Mouse (Mus musculus) Patski (cell line): ENCODE results near the gene Sctr. TPM values are rescaled to one million over a fixed set of nuclear protein-coding genes. Genes with fewer than 3 reads are reported as not detected.

Experiments
- ATAC-seq: fragments of 100-300 bp; one replicate; pipeline ENCODE4 v1.8.0; 2021
- CTCF ChIA-PET: fragments of 350-600 bp; sonication (Branson Sonifier 250); formaldehyde crosslinking; loops from one replicate; lab custom pipeline; 2022; ENCODE audit warnings: inconsistent platforms; lab: Charles Lee
- POLR2A ChIA-PET: fragments of 350-600 bp; sonication (Branson Sonifier 250); formaldehyde crosslinking; loops from one replicate; lab custom pipeline; 2022; ENCODE audit warnings: antibody characterized with exemption, inconsistent platforms; lab: Charles Lee
- DNase-seq: peaks from one replicate; pipeline ENCODE4 v3.0.0-alpha.2; 2011; ENCODE audit warnings: low read depth, low spot score
- H3K27me3 ChIP-seq: fragments of 371-371 bp; one replicate; pipeline ENCODE4 v1.5.1; 2021
- CTCF ChIP-seq: fragments of 100-300 bp; IDR thresholded peaks from one replicate; pipeline ENCODE4 v1.5.1; 2021
- in situ Hi-C: fragments of 300-500 bp; cut with MboI; formaldehyde crosslinking; loops from 3 replicates; pipeline ENCODE4 v1.11.1; 2018; ENCODE audit warnings: low pct_unique_long_range_greater_than_20kb, mixed read lengths
- polyA plus RNA-seq: library from polyadenylated mRNA; unstranded; gene quantifications from one replicate; pipeline ENCODE4 v1.2.3, GENCODE M21; 2021

Gene Sctr
- polyA plus RNA-seq, 1 experiment from 2014 or later = 0.04 TPM

GRCm38 (mm10) chr1:119997644-119998043 is 9.1 kb upstream of the Sctr start:
- peak; percentile 54 for TF ChIP-seq CTCF
- DNase-seq = no peak
- in situ Hi-C loops = no loop called here

GRCm38 (mm10) chr1:120007851-120008588 is 1.3 kb downstream of the Sctr start:
- TF ChIP-seq CTCF = no peak
- CTCF ChIA-PET = interaction anchor here (1.6 kb wide), 1 partner anchor 10 kb away, joined by 4 read pairs; the partner anchor contains the start of gene Cfap221
- POLR2A ChIA-PET = interaction anchor here (0.6 kb wide), 1 partner anchor 461 kb away, joined by 3 read pairs; no protein-coding TSS in a partner anchor
- peaks cover 8% of the 10 kb centered on the region for H3K27me3 ChIP-seq
- no peak for ATAC-seq
- in situ Hi-C loops = no loop called here
- DNase-seq = no peak

More at GRCm38 (mm10) chr1:119997644-119998043, 9.1 kb upstream of the Sctr start:
- ATAC-seq = peak; percentile 15
- ChIA-PET CTCF (interaction anchor here (1.8 to 2.2 kb wide), 2 partner anchors 10 to 16 kb away, joined by 4 to 8 read pairs; no protein-coding TSS in a partner anchor), POLR2A (no interaction called here)
- peaks cover 6% of the 10 kb centered on the region for H3K27me3 ChIP-seq

GRCm38 (mm10) chr1:120012638-120013037 is 5.9 kb downstream of the Sctr start:
- POLR2A ChIA-PET = interaction anchor here (0.5 to 1.7 kb wide), 2 partner anchors 11 to 202 kb away, joined by 3 to 5 read pairs; no protein-coding TSS in a partner anchor
- no peak for DNase-seq
- CTCF ChIA-PET = interaction anchor here (0.8 to 2.7 kb wide), 15 partner anchors 9 to 554 kb away, joined by 3 to 14 read pairs (median 5); partner anchors contain the start of gene Cfap221
- in situ Hi-C loops = loop anchor here (5.0 to 10.0 kb wide), 3 partner anchors 95 to 458 kb away; no protein-coding TSS in a partner anchor
- no peaks in the 10 kb centered on the region for H3K27me3 ChIP-seq
- no peak for TF ChIP-seq CTCF
- no peak for ATAC-seq

- ATAC-seq = no peak
- ChIA-PET POLR2A (interaction anchor here (0.5 to 1.7 kb wide), 2 partner anchors 11 to 202 kb away, joined by 3 to 5 read pairs; no protein-coding TSS in a partner anchor), CTCF (interaction anchor here (0.8 to 2.7 kb wide), 17 partner anchors 9 to 555 kb away, joined by 3 to 14 read pairs (median 5); partner anchors contain the start of genes Cfap221 and Tmem177)
- in situ Hi-C loops = loop anchor here (5.0 to 10.0 kb wide), 3 partner anchors 96 to 458 kb away; no protein-coding TSS in a partner anchor
- no peak for DNase-seq
- no peaks in the 10 kb centered on the region for H3K27me3 ChIP-seq
- peak; percentile 92 for TF ChIP-seq CTCF
Observed at GRCm38 (mm10) chr1:120013111-120013510, 6.4 kb downstream of the Sctr start.

- in situ Hi-C loops = loop anchor here (10.0 kb wide), 1 partner anchor 461 kb away; no protein-coding TSS in a partner anchor
- CTCF ChIA-PET = interaction anchor here (1.1 to 1.3 kb wide), 2 partner anchors 11 to 72 kb away, joined by 3 to 4 read pairs; no protein-coding TSS in a partner anchor
Observed at GRCm38 (mm10) chr1:120016240-120016639, 9.5 kb downstream of the Sctr start.

DNA sequence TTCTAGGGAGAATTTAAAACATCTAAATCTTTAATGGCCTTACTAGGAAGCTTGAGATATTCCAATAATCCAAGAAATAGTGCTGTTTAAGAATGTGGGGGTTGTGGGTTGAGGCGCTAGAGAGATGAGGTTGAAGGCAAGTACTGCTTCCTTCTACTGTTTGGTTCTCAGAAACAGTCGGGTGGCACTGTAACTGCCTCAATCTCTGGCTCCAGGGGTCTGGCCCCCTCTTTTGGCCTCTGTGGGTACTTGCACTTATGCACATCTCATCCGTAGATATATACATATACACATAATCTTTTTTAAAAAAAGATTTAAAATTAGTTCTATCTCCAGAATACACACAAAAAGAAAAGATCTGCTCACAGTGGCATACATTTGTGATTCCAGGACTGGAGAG is 12.2 kb downstream of the Sctr start:
- ChIA-PET CTCF (no interaction called here), POLR2A (no interaction called here)
- TF ChIP-seq CTCF = no peak
- in situ Hi-C loops = loop anchor here (10.0 kb wide), 1 partner anchor 464 kb away; no protein-coding TSS in a partner anchor
- no peak for DNase-seq
- H3K27me3 ChIP-seq = no peaks in the 10 kb centered on the region
- no peak for ATAC-seq

More at GRCm38 (mm10) chr1:120016240-120016639, 9.5 kb downstream of the Sctr start:
- POLR2A ChIA-PET = no interaction called here
- DNase-seq (no peak), ATAC-seq (no peak)
- peak; percentile 75 for TF ChIP-seq CTCF
- no peaks in the 10 kb centered on the region for H3K27me3 ChIP-seq

GRCm38 (mm10) chr1:120019428-120019827 is 12.7 kb downstream of the Sctr start:
- ChIA-PET CTCF (no interaction called here), POLR2A (interaction anchor here (0.6 kb wide), 1 partner anchor 897 kb away, joined by 3 read pairs; no protein-coding TSS in a partner anchor)
- ATAC-seq (no peak), DNase-seq (no peak)
- H3K27me3 ChIP-seq = no peaks in the 10 kb centered on the region
- in situ Hi-C loops = loop anchor here (10.0 kb wide), 1 partner anchor 465 kb away; no protein-coding TSS in a partner anchor
- no peak for TF ChIP-seq CTCF

- no peaks in the 10 kb centered on the region for H3K27me3 ChIP-seq
- CTCF ChIA-PET = no interaction called here
- DNase-seq (no peak), ATAC-seq (no peak)
- no peak for TF ChIP-seq CTCF
- POLR2A ChIA-PET = interaction anchor here (0.7 kb wide), 1 partner anchor 130 kb away, joined by 3 read pairs; no protein-coding TSS in a partner anchor
- in situ Hi-C loops = no loop called here
Observed at GRCm38 (mm10) chr1:120020322-120020897, 13.7 kb downstream of the Sctr start.

- CTCF ChIA-PET = interaction anchor here (1.3 to 2.2 kb wide), 2 partner anchors 9 to 80 kb away, joined by 4 to 5 read pairs; no protein-coding TSS in a partner anchor
- no peaks in the 10 kb centered on the region for H3K27me3 ChIP-seq
- POLR2A ChIA-PET = no interaction called here
- DNase-seq (no peak), ATAC-seq (no peak)
- in situ Hi-C loops = no loop called here
- TF ChIP-seq CTCF = no peak
Observed at GRCm38 (mm10) chr1:120021951-120022350, 15.3 kb downstream of the Sctr start.
